Mouse (Mus musculus): ENCODE data around the gene Kcnmb3. TPM values are rescaled to one million over a fixed set of nuclear protein-coding genes. Genes with fewer than 3 reads are reported as not detected.

Kcnmb3 gene
- polyA plus RNA-seq, 1 experiment from 2014 or later = 0.09 TPM

GRCm38 (mm10) chr3:32509496-32510374, 17.7 kb upstream of the Kcnmb3 start, which contains the start of gene Zfp639:
TSS of gene Zfp639 (plus strand) at chr3:32510259.
- Histone ChIP-seq H3K36me3 (no peaks in the 10 kb centered on the region; the same call in 1 of the 2 replicates), H3K4me1 (replicated peaks) (peaks cover 33% of the 10 kb centered on the region), H3K27ac (peak within 1 kb of the TSS; percentile 83), H3K9me3 (no peaks in the 10 kb centered on the region), H3K9ac (replicated peaks) (peak within 1 kb of the TSS; percentile 95), H3K4me2 (replicated peaks) (peak within 1 kb of the TSS; percentile 81), H3K4me3 (replicated peaks) (peak within 1 kb of the TSS; percentile 89), H3K27me3 (no peaks in the 10 kb centered on the region)
- ATAC-seq = peak; percentile 19; the same call in 1 of the 2 replicates
- 6% methylated on average over 24 of the region's 24 CpGs for WGBS

- Histone ChIP-seq H3K27ac (no peak overlapping the region), H3K4me2 (replicated peaks) (peak overlapping the region; percentile 81), H3K4me3 (replicated peaks) (peak overlapping the region; percentile 23), H3K9ac (replicated peaks) (no peak overlapping the region), H3K36me3 (no peaks in the 10 kb centered on the region), H3K9me3 (no peaks in the 10 kb centered on the region), H3K4me1 (replicated peaks) (peaks cover 33% of the 10 kb centered on the region), H3K27me3 (no peaks in the 10 kb centered on the region)
- peak; percentile 43 for ATAC-seq
- WGBS = under 1% methylated on average over 17 of the region's 17 CpGs
These were observed 16.8 kb upstream of the Kcnmb3 start for GRCm38 (mm10) chr3:32508666-32509324.

- no peak overlapping the region for H3K9ac ChIP-seq (replicated peaks)
- H3K27me3 ChIP-seq = no peaks in the 10 kb centered on the region
- no peak for ATAC-seq
- no peaks in the 10 kb centered on the region for H3K36me3 ChIP-seq
- H3K27ac ChIP-seq = no peak overlapping the region
- no peaks in the 10 kb centered on the region for H3K9me3 ChIP-seq
- H3K4me1 ChIP-seq (replicated peaks) = peaks cover 16% of the 10 kb centered on the region
- no peak overlapping the region for H3K4me2 ChIP-seq (replicated peaks)
- WGBS = 64% methylated on average over 11 of the region's 11 CpGs
- no peak overlapping the region for H3K4me3 ChIP-seq (replicated peaks)
These were observed 14.6 kb upstream of the Kcnmb3 start for GRCm38 (mm10) chr3:32506366-32507225.

GRCm38 (mm10) chr3:32505841-32506240, 13.8 kb upstream of the Kcnmb3 start:
- ATAC-seq = no peak
- Histone ChIP-seq H3K4me3 (replicated peaks) (no peak overlapping the region), H3K27ac (no peak overlapping the region), H3K4me1 (replicated peaks) (peaks cover 9% of the 10 kb centered on the region), H3K9me3 (no peaks in the 10 kb centered on the region), H3K36me3 (no peaks in the 10 kb centered on the region), H3K9ac (replicated peaks) (no peak overlapping the region), H3K4me2 (replicated peaks) (no peak overlapping the region), H3K27me3 (no peaks in the 10 kb centered on the region)
- 57% methylated on average over 3 of the region's 3 CpGs for WGBS

- peaks cover 10% of the 10 kb centered on the region for H3K4me1 ChIP-seq (replicated peaks)
- no peak overlapping the region for H3K27ac ChIP-seq
- H3K36me3 ChIP-seq = no peaks in the 10 kb centered on the region
- WGBS = 98% methylated on average over 2 of the region's 2 CpGs
- H3K9ac ChIP-seq (replicated peaks) = no peak overlapping the region
- H3K4me2 ChIP-seq (replicated peaks) = no peak overlapping the region
- no peak for ATAC-seq
- no peaks in the 10 kb centered on the region for H3K27me3 ChIP-seq
- H3K9me3 ChIP-seq = no peaks in the 10 kb centered on the region
- H3K4me3 ChIP-seq (replicated peaks) = no peak overlapping the region
These were observed 8.3 kb upstream of the Kcnmb3 start for GRCm38 (mm10) chr3:32500346-32500745.

GRCm38 (mm10) chr3:32496711-32497070, 4.7 kb upstream of the Kcnmb3 start:
- no peak overlapping the region for H3K4me3 ChIP-seq (replicated peaks)
- 94% methylated on average over 1 of the region's 1 CpGs for WGBS
- H3K4me2 ChIP-seq (replicated peaks) = no peak overlapping the region
- no peaks in the 10 kb centered on the region for H3K36me3 ChIP-seq
- peaks cover 16% of the 10 kb centered on the region for H3K4me1 ChIP-seq (replicated peaks)
- no peak overlapping the region for H3K27ac ChIP-seq
- no peaks in the 10 kb centered on the region for H3K9me3 ChIP-seq
- no peaks in the 10 kb centered on the region for H3K27me3 ChIP-seq
- H3K9ac ChIP-seq (replicated peaks) = no peak overlapping the region
- ATAC-seq = no peak

- H3K9me3 ChIP-seq = no peaks in the 10 kb centered on the region
- no peak overlapping the region for H3K4me2 ChIP-seq (replicated peaks)
- H3K27me3 ChIP-seq = no peaks in the 10 kb centered on the region
- no peak overlapping the region for H3K27ac ChIP-seq
- no peak overlapping the region for H3K9ac ChIP-seq (replicated peaks)
- 28% methylated on average over 7 of the region's 8 CpGs for WGBS
- H3K36me3 ChIP-seq = no peaks in the 10 kb centered on the region
- H3K4me3 ChIP-seq (replicated peaks) = no peak overlapping the region
- ATAC-seq = 0 out of 2 replicates have a peak, but pooled peaks have one; percentile 34
- peaks cover 16% of the 10 kb centered on the region for H3K4me1 ChIP-seq (replicated peaks)
These were observed 4.1 kb upstream of the Kcnmb3 start for GRCm38 (mm10) chr3:32495856-32496710.

- Histone ChIP-seq H3K9ac (replicated peaks) (no peak overlapping the region), H3K27me3 (no peaks in the 10 kb centered on the region), H3K9me3 (no peaks in the 10 kb centered on the region), H3K4me3 (replicated peaks) (no peak overlapping the region), H3K4me1 (replicated peaks) (peaks cover 16% of the 10 kb centered on the region), H3K36me3 (no peaks in the 10 kb centered on the region), H3K4me2 (replicated peaks) (no peak overlapping the region), H3K27ac (no peak overlapping the region)
- WGBS = 33% methylated on average over 8 of the region's 8 CpGs
- peak; percentile 40; the same call in 1 of the 2 replicates for ATAC-seq
These were observed 3.2 kb upstream of the Kcnmb3 start for GRCm38 (mm10) chr3:32495088-32495770.

- ATAC-seq = no peak
- H3K9ac ChIP-seq (replicated peaks) = no peak overlapping the region
- no peak overlapping the region for H3K27ac ChIP-seq
- no peaks in the 10 kb centered on the region for H3K9me3 ChIP-seq
- H3K36me3 ChIP-seq = no peaks in the 10 kb centered on the region
- H3K4me2 ChIP-seq (replicated peaks) = no peak overlapping the region
- peaks cover 16% of the 10 kb centered on the region for H3K4me1 ChIP-seq (replicated peaks)
- no peaks in the 10 kb centered on the region for H3K27me3 ChIP-seq
- WGBS = 89% methylated on average over 8 of the region's 8 CpGs
- no peak overlapping the region for H3K4me3 ChIP-seq (replicated peaks)
These were observed 2.5 kb upstream of the Kcnmb3 start for GRCm38 (mm10) chr3:32494387-32495087.

GRCm38 (mm10) chr3:32490928-32491315, 1.1 kb downstream of the Kcnmb3 start:
- H3K4me3 ChIP-seq (replicated peaks) = no peak overlapping the region
- no peaks in the 10 kb centered on the region for H3K27me3 ChIP-seq
- no peaks in the 10 kb centered on the region for H3K9me3 ChIP-seq
- H3K4me1 ChIP-seq (replicated peaks) = peaks cover 11% of the 10 kb centered on the region
- ATAC-seq = no peak
- H3K36me3 ChIP-seq = no peaks in the 10 kb centered on the region
- no peak overlapping the region for H3K9ac ChIP-seq (replicated peaks)
- H3K4me2 ChIP-seq (replicated peaks) = no peak overlapping the region
- H3K27ac ChIP-seq = no peak overlapping the region
